Mouse (Mus musculus): ENCODE results near the gene Tppp.
"Not testable (repeated sequence)": the region's sequence is repeated elsewhere in the genome, so short reads cannot be mapped to it uniquely, and the experiment has no call there.

Tppp gene

DNA sequence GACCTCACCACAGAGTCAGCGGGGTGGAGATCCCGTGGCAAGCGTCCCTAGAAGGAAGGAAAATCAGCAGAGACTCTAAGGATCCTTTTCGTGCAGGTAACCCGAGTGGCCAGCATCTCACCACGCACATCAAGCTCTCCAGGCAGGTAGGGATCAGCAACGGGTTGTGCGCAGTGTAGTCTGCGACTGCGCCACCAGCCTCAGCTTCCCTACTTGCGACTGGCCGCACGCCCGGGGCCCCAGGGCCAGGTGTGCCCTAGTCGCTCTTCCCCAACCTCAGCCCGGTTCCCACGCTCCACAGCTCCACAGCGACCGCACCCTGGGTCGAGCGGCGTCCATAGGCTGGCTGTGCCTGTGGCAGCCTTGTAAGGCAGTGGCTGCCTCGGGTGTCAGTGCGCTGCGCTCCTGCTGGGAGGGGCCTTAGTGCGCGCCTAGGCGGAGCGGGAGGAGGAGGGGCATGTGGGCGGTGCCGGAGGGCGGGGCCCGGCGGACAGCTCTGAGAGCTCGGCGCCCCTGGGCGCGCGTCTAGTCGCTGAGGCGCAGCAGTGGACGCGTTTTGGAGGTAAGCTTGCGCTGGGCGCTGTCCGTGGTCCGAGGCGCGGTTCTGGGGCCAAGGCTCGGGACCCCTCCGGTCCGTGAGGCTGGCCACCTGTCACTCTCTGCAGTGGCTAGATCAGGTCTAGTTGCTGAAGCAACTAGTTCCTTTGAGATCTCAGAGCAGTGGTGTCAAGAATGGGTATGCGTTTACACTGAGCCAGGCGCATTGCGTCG, at the start of gene Tppp:
Gene Tppp (plus strand): TSS at position 460 of the 771 bp plus-strand sequence.
- CTCF ChIA-PET, result no interaction called here

DNA sequence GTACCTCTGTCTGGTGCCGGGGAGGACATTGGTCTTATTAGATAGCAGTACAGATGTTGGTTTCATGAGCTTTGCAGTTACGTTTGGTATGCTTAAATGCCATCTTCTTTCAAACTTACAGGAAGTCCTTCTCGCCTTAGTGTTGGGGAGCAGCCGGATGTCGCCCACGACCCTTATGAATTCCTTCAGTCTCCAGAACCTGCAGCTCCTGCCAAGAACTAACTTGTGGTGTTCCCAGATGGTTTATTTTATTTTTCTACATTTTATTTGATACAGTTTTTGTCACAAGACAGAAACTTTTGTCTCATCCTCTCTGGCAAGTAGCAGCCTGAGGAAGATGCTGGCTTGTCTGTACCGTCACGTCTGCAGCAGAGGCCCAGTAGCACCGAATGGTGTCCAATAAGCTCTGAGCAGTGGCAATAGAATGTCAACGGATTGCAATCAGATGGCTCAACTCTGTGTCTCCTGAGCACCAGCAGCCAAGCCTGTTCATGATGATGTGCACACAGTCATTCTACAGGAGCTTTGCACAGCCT, 49.0 kb upstream of the Tppp start:
- CTCF ChIA-PET, result no interaction called here

- CTCF ChIA-PET, result no interaction called here
Observed at GRCm38 (mm10) chr13:73961177-73961576, 48.0 kb upstream of the Tppp start.

GRCm38 (mm10) chr13:73963551-73963950, 45.7 kb upstream of the Tppp start, which contains the start of gene Zdhhc11:
Gene Zdhhc11, plus strand, starts transcription at chr13:73963851.
- CTCF ChIA-PET, result interaction anchor here (1.4 kb wide), 1 partner anchor 8 kb away, joined by 3 read pairs; no protein-coding TSS in a partner anchor

DNA sequence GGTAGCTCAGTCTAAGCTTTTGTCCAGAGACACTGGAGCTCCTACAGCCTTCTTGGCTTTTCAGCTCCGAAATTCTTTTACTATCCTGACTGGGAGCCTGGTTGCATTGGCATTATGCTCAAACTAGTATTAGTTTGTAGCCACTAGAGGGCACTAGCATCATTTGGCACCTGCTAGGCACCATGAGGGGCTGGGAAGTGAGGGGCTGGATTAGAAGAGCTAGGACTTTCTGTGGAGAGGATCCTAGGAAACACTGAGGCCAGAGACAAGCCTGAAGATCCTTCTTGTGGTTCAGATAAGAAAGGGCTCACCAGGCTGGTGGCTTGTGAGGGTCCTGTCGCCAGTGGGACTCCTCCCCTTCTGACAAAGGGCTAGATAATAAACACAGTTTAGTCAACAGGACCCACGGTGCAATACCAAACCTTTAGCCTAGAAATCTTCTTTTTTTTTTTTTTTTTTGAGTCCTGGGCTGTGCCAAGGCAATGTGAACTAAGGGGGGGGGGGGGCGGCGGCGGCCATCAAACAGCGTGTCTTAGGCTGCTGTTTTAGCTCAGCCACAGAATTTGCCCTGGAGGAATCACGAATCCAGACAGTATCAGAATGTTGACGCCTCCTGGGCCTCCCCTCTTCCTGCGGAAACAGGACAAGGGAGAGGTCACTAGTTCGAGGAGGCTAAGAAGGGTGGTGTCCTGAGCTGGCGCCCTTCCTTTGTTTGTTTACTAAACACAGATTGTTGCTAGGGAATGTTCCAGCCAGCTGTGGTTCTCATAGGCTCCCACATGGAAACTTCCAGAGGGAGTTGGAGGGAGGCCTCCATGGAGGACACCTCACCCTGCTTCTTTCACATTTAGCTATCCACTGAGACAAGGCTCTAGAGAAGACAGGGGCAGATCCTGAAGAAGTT, 38.4 kb upstream of the Tppp start:
- CTCF ChIA-PET, result interaction anchor here (0.6 to 1.0 kb wide), 4 partner anchors 8 to 209 kb away, joined by 3 to 12 read pairs (median 6); partner anchors contain the start of gene Zdhhc11

- CTCF ChIA-PET, result no interaction called here
Observed at GRCm38 (mm10) chr13:73974523-73974922, 34.7 kb upstream of the Tppp start.

DNA sequence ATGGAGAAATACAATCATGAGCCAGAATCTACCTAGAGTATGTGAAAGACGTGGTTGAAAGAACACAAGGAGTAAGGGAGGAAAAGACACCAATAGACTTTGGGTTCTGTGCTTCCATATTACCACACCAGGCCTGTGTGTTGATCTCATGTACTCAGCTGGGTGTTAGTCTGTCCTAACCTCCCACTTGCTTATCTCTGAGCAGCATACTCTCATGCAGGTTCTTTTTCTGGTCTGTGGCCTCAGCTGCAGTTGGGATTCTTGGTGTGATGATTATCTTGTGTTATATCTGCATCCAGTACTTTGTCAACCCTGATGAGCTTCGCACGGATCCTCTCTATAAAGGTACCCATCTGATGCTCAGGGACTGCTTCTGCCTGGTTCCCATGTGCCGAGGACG, 32.3 kb upstream of the Tppp start:
- CTCF ChIA-PET, result no interaction called here

GRCm38 (mm10) chr13:73990325-73990724, 18.9 kb upstream of the Tppp start:
- CTCF ChIA-PET, result no interaction called here

DNA sequence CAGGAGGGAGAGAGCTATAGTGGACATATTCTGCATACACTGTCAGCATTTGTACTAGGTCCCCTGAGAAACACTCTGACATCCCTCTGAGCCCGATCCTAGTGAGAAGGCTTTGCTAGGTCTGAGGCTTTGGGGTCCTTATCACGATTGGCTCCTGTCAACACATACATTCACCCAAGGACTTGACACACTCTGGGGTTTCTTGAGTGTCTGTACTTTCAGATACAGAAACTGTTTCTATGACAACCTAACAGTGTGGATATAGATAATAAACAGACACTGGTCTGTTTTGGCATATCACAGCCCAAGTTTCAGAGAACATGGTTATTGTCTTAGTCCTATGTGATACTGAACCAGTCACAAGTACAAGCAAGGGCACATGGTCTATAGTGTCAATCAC, 18.4 kb upstream of the Tppp start:
- CTCF ChIA-PET, result no interaction called here

DNA sequence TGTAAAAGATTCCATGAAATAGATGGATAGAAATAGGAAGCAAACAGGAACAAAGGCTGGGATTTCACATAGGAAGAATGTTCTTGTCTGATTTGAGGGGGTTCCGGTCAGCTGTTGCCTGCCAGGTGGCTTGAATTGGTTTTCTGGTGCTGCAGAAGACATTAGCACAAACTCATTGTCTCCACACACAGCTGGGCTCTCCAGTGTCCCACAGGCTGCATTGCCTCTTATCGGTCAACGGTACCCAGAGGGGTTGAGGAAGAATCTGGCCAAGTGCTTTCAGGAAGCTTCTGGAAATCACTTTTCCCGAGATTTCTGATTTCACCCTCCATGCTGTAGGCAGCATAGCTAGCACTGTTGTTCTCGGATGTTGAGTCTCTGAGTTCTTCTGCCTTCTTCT, 17.9 kb upstream of the Tppp start:
- CTCF ChIA-PET, result no interaction called here

GRCm38 (mm10) chr13:73996456-73996855, 12.8 kb upstream of the Tppp start:
- CTCF ChIA-PET, result no interaction called here

GRCm38 (mm10) chr13:74000519-74000918, 8.7 kb upstream of the Tppp start:
- CTCF ChIA-PET, result no interaction called here

- CTCF ChIA-PET, result no interaction called here
Observed at GRCm38 (mm10) chr13:74000961-74001360, 8.2 kb upstream of the Tppp start.

- CTCF ChIA-PET, result no interaction called here
Observed at GRCm38 (mm10) chr13:74001492-74001891, 7.7 kb upstream of the Tppp start.

DNA sequence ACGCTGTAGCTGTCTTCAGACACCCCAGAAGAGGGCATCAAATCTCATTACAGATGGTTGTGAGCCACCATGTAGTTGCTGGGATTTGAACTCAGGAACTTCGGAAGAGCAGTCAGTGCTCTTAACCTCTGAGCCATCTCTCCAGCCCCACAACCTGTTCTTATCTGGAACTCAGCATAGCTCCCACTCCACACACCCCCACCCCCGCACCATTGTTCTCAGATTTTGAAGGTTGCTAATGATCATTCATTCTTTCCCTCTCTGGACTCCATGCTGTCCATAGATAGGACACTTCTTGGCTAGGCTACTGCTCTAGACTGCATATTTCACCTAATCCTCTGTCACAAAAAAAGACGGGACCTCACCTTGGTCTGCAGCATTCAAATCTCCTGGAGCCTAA, 2.3 kb upstream of the Tppp start:
- CTCF ChIA-PET, result not testable (repeated sequence)

- CTCF ChIA-PET, result not testable (repeated sequence)
Observed at GRCm38 (mm10) chr13:74008216-74008615, 991 bp upstream of the Tppp start.

- CTCF ChIA-PET, result interaction anchor here (0.6 kb wide), 1 partner anchor 157 kb away, joined by 17 read pairs; no protein-coding TSS in a partner anchor
Observed at GRCm38 (mm10) chr13:74009791-74010614, 796 bp downstream of the Tppp start.

- CTCF ChIA-PET, result no interaction called here
Observed at GRCm38 (mm10) chr13:74010678-74011077, 1.5 kb downstream of the Tppp start.

DNA sequence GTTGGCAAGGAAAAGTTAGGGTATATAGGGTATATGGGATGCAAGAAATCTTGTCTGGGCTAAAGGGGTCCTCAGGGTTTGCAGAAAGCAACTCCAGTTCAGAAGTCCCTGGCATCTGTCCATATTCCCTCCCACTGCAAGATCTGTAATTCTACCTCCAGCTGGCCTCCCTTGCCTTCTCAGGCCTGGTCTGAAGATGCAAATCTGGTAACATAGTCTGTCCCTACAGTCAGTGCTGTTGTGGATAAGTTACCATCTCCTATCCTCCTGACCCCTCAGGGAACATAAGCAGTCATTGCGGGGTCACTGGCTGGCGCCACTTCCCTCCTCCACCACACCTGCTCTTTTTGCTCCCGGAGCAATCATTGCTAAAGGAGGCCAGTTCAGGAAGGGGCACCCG, 6.7 kb downstream of the Tppp start:
- CTCF ChIA-PET, result no interaction called here

GRCm38 (mm10) chr13:74017426-74017825, 8.2 kb downstream of the Tppp start:
- CTCF ChIA-PET, result interaction anchor here (0.6 kb wide), 1 partner anchor 11 kb away, joined by 8 read pairs; no protein-coding TSS in a partner anchor

- CTCF ChIA-PET, result not testable (repeated sequence)
Observed at GRCm38 (mm10) chr13:74019006-74019405, 9.8 kb downstream of the Tppp start.
